Mouse (Mus musculus) A20 (cell line): ENCODE measurements around the gene Hoxa13.

Experiments
- DNase-seq: peaks from one replicate; pipeline ENCODE4 v3.0.0-alpha.2; 2011; ENCODE audit warnings: low read depth, low spot score

Hoxa13 gene

GRCm38 (mm10) chr6:52252016-52252774 is 8.5 kb downstream of the Hoxa13 start:
- no peak for DNase-seq

GRCm38 (mm10) chr6:52251177-52251879 is 9.4 kb downstream of the Hoxa13 start:
- no peak for DNase-seq

DNA sequence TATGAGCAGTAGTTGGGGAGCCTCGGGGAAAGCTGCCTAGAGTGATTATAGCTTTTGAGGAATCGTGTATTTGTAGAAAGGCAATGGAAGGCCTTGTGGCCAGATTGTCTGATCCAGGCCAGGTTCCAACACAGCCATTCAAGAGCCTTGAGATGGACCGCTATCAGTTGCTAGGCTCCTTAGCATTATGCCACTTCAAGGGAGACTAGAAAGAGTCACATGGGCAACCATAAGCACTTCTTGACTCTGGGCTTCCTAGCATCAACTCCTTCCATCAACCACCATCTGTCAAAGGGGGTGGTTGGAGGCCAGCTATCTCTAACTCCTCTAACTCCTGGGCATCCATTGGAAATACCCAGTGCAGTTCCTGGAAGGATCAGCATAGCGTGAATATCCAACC is 10.9 kb downstream of the Hoxa13 start:
- no peak for DNase-seq

DNA sequence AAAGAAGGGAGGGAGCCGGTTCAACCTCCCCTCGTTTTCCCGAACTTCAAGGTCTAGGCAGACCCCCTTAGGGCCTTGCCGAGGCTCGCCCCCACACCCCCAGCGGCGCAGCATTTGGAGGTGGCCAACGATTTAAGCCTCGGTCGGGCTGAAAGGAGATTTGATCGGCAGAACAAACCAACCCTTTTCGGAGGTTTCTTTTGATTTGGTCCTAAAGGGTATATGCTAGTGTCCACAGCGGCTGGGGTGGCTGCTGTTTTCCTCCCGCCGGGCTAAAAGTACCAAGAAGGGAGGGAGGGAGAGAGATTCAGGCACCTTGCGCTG is 11.3 kb downstream of the Hoxa13 start:
- DNase-seq: no peak

DNA sequence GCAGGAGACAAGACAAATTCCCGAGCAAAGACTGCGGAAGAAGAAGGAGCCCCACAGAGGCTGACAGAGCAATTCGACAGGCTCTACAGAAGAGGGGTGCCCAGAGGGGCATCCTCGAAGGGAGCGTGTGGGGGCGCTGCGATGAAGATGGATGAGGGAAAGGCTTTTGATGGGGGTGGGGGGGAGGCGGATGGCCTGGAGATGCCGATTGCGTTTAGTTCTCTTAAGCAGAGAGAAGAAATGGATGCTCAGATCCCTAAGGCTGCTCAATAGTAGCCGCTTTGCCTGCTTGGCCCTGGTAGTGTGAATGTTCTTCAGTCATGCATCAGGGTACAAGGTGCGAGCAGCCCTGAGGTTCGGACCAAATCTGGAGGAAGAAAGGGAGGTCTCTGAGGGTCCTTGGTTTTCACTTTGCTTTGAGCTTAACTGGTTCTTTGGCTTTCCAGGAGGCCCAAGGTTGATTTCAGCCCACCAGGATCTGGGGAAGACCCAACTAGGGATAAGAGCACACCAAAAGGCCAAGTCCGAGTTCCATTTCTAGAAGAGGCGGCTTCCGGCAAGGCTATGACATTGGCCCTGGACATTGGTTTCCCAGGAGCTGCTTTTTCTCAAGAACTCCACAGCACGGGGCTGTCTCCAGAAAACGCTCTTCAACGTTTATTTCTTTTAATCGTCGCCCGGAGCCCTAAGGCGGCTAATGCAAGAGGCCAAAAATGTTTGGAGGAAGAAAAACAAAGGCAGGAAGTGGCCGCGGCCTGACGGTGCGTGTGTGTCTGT is 11.9 kb downstream of the Hoxa13 start:
- DNase-seq: no peak

DNA sequence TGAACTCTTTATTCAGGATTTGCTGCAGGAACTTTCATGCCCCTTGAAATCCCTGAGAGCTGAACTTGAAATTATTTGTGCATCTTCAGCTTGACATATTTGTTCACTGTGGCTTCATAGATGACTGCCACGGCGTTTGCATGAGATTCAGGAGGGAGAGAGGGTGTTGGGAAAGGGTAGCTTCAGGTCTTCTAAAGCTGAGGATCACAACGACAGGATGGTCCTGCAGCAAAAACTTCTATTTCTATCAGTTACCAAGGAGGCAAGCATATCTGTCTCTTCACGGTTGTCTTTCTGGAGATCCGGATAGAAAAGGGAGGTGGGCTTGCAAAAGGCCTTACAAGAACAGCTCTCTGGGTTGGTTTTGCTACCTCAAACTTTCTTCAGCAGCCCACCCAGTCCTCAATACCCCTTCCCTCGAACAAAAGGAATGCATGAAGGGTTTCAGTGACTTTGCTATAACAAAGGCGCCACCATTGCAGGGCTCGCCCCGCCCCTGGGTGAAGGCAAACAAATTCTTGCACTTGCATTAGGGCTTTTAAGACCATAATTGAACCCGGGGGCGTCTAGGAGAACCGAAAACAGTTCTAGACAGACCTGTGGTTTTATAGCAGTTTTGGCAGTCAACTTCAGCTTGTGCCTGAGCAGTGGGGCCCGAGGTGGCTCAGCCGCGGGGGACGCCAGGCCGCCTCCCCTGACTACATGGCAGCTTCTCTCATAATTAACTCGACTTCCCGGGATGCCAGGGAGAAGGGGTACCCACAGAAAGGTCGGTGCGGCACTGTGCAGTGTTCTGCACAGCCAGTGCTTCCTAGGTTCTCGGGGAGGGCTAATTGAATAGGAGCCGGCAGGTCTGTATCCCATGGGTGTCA is 12.7 kb downstream of the Hoxa13 start:
- no peak for DNase-seq

DNA sequence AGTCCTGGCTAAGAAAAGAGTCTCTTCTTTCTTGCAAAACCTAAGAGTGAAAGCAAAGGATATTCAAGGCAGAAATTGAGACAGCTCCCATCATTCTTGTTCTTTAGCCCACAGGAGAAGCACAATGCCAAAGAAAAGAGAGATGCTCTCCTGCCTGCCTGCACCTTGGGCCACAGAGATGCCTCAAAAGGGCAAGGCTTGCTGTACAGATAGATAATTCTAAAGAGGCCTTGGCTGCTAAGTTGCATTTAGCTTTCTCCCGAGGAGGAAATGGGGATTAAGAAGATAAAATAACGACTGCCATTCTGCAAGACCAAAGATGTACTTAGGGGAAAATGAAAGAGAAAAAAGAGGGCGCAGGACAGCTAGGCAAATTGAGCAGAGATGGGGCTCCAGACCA is 13.8 kb downstream of the Hoxa13 start:
- DNase-seq: no peak

GRCm38 (mm10) chr6:52246403-52246803 is 14.3 kb downstream of the Hoxa13 start:
- DNase-seq: no peak

- DNase-seq: no peak
Measured at GRCm38 (mm10) chr6:52245757-52246142, 14.9 kb downstream of the Hoxa13 start, which contains the start of gene Hoxa11. Hoxa11 (minus strand) TSS chr6:52245810.

GRCm38 (mm10) chr6:52245040-52245756 is 15.5 kb downstream of the Hoxa13 start:
- DNase-seq: no peak

DNA sequence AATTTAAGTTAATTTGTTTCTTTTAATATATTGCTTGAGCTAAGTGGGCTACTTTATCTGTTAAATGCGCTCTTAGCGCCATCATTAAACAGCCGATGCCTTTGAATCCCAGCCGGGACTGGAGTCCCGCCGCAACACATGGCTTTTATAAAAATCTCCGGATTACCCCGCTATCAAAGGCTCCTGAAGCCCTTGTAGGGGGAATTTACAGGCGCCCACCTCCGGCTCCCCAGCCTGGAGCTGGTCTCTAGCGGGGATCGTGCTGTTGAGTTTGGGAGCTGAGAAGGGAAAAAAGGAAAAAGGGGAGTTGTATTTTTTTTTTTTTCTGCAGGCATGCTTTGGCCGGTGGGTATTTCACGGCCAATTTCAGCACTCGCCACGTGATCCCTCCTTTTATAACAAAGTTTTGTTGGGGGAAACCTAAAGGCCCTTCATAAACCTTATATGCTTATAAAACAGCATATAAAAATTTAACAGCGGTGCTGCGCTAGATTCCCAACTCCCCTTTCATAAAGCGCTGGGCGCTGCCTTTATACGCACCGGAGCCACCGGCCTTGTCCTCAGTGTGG is 16.1 kb downstream of the Hoxa13 start:
- DNase-seq: no peak

GRCm38 (mm10) chr6:52243681-52244121 is 17.0 kb downstream of the Hoxa13 start:
- DNase-seq: no peak

DNA sequence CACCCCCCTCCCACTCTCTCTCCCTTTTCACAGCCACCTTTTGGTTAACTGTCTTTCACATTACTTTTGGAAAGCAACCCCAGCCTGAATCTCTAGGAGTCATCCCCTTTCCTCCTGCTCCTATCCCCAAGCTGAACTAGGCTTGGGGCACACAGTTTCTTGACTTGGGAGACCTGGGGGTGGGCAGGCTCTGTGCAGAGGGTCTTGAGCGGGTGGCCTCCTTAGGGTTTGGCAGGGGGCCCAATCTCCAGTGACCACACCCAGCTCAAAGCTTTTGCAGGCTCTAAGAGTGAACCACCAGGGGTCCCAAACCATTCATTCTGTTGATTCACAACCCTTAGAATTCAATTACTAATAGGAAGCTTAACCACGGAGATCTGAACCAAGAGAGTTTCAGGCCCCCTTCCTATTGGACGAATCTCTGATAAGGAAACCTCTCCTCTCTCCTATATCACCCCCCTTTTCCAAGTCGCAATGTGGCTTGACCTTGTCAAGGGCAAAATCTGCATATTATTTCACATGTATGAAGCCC is 17.8 kb downstream of the Hoxa13 start:
- no peak for DNase-seq

DNA sequence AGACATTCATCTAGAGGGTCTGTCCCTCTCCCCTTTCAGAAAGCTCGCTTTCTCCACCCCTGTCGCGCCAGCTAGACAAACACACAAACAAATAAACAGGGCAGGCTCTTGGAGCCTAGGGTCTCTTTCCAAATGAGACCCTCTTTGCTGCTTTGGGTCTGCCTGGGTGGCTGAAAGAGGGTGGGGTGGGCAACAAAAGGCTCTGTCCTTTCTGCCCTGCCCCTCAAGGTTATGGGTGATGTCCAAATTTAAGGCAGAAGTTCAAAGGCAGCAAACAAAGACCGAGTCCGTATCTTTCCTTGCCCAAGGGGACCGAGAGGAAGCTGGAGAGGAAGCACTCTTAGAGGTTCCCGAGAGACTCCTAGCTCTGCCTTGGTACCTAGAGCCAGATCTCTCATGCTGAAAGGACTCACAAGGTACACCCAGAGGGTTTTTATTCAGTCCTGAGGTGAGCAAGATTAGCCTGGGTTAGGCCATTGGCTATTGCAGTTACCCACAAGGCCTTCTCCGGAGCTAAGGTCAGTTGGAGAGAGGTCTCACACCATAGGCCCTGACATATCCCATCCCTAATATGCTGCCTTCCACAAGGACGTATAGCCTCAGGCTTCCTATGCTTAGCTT is 19.6 kb downstream of the Hoxa13 start:
- no peak for DNase-seq

DNA sequence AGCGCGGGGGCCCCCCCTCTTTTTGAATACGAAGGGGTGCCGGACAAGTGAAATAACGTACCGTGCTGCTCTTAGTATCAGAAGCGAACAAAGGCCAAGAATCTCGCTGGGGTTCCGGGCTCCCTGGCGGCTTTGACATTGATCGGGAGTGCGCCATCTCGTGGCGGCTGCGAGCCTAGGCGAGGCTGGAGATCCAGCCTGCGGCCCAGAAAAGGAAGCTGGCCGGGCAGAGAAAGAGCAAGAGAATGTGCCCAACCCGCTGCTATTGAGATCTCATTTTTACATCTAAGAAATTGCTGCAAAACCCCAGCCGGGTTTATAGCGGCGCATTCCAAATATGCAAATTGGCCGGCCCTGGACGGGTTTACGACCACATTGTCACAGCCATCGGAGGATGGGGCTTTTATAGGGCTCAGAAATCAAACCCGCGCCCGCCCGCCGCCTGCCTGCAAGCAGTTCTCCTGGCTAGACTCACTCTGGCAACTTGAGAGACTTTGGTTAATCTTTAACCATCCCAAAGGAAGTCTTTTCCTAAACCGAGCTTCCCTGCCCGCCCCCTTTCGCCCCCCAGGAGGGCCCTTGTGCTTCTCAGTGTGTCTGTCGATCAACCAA is 20.2 kb downstream of the Hoxa13 start, which contains the start of gene Hoxa10:
Gene Hoxa10, minus strand, starts transcription at position 466 of the 612 bp plus-strand sequence.
- peak; percentile 95 for DNase-seq

DNA sequence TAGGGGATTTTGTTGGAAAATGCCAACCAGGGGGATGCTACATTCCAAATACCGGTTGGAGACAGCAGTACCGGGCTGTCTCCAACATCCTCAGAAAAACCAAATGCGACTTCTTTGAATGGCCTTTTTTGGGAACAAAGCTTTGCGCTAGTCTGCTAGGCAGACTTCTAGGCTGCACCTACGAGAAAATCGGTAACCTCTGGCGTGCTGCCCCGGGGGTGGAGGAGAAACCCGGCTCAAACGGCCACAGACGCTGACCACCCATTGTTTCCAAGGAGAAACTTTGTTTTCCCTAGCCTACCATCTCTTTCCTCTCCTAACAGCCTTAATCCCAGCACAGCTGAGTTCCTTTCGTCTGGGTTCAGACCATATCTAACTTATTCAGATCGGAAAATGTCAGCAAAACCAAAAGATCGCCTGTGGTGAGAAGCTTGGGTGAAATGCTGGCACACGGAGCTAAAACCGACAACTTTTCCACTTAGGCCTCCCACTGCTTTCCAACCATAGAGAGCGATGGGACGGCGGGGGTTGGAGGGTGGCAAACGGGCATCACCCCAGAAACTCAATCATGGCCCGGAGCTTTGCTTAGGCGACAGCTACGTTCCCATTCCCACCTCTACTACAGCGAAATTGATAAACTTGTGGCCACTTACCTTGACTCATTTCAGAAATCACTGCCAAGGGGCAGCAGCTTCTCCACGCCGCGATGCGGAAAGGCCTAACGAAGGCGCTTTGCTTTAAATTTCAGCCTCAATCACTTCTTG is 20.9 kb downstream of the Hoxa13 start:
- no peak for DNase-seq

- DNase-seq: peak; percentile 12
Measured at GRCm38 (mm10) chr6:52238976-52239375, 21.7 kb downstream of the Hoxa13 start.

DNA sequence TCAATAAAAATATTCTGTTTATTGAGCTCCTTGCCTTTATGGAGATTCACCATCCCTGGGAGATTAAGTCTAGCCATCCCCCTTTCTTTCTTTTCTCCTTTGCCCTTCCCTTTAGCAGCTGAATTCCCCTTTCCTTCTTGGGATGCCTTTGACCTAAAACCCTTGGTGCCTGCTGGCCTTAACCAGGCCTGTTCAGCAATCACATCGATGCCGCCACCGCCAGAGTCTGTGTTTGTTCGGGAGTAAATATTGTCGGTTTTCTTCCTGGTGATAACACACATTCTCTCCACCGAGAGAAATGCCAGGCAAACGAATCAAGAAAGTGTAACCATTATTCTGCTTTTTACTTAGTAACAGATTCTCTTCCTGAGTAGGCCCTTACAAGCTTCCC is 22.5 kb downstream of the Hoxa13 start:
- DNase-seq: no peak
